14 mouse cellular contexts compared by ENCODE assay signal in the genomic region with DNA sequence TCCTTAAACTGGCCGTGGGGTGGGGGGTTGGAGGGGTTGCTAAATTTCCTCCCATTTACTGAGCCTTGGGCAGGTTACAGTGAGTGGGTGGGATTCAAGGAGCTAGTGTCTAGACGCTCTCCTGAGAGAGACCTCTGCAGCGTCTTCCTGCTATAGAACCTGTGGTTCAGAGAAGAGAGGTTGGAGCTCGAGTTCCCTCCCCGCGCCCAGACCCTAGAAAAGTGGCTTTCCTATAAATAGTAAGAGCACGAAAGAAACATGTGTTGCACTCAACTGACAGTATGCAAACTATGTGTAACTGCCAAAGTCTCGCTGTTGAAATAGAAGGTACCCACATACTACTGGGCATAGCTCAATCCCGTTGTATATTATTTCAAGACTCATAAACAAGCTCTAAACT. TPM values are rescaled to one million over a fixed set of nuclear protein-coding genes. Genes with fewer than 3 reads are reported as not detected.
DNase-seq lines count a peak whose midpoint lies in the region; ATAC-seq and TF ChIP-seq lines count a peak whose summit lies in the region.
"Had no signal": no experiment of that assay in that cellular context is flagged by ENCODE, and none has a peak within 500 bp of the region (broad histone marks: within the 10 kb centered on the region; RNA-seq: fewer than 3 reads in every experiment).

No protein-coding gene starts in this region.

- peak overlapping the region; percentile 87 for H3K27ac ChIP-seq in heart, embryonic 11.5 days (ENCODE audit: low read depth, low read length)
- H3K27ac ChIP-seq in kidney, adult 2 months (ENCODE audit: insufficient read depth, low read depth, low read length): no peak overlapping the region
- H3K27ac ChIP-seq: midbrain, embryonic 12.5 days had no signal

- no peak for ATAC-seq in heart, embryonic 11.5 days (replicated peaks; ENCODE audit: insufficient number of reproducible peaks, low FRiP score, low TSS enrichment)
- ATAC-seq: forebrain, embryonic 16.5 days had no signal

- H3K4me3 ChIP-seq in heart, embryonic 11.5 days (ENCODE audit: low read depth, low read length): no peak overlapping the region
- H3K4me3 ChIP-seq in kidney, adult 2 months (ENCODE audit: insufficient read depth, low read depth, low read length): no peak overlapping the region
- H3K4me3 ChIP-seq in lung, adult 2 months (replicated peaks; ENCODE audit: extremely low read depth, low read depth, low read length): no peak overlapping the region
- H3K4me3 ChIP-seq: midbrain, embryonic 12.5 days had no signal

- H3K9me3 ChIP-seq in heart, embryonic 11.5 days (replicated peaks; ENCODE audit: control insufficient read depth, low read length): no peaks in the 10 kb centered on the region
- H3K9me3 ChIP-seq: midbrain, embryonic 12.5 days had no signal

- H3K4me1 ChIP-seq in heart, embryonic 11.5 days (ENCODE audit: control insufficient read depth, insufficient read depth, low read length): peaks cover 27% of the 10 kb centered on the region
- H3K4me1 ChIP-seq in kidney, adult 2 months (ENCODE audit: control insufficient read depth, insufficient read depth, low read length): no peaks in the 10 kb centered on the region; the same call in 1 of the 2 replicates
- peaks cover 4% of the 10 kb centered on the region; the same call in 1 of the 2 replicates for H3K4me1 ChIP-seq in lung, adult 2 months (ENCODE audit: control insufficient read depth, insufficient read depth, low read length)

- no peak for TF ChIP-seq POLR2A in kidney, adult 2 months (IDR thresholded peaks at IDR 0.05; ENCODE audit: low read depth, low read length)
- no peak for TF ChIP-seq POLR2A in lung, adult 2 months (IDR thresholded peaks at IDR 0.05; ENCODE audit: borderline replicate concordance, extremely low read depth, low read depth, low read length)

- intact Hi-C loops in heart, postnatal 36 days (cut with DNase I): loop anchor here (5.0 kb wide), 1 partner anchor 86 kb away; a partner anchor contains a TSS

- peaks cover 4% of the 10 kb centered on the region; the same call in 1 of the 2 replicates for H3K36me3 ChIP-seq in heart, embryonic 11.5 days (ENCODE audit: control insufficient read depth, insufficient read depth, low read length)
- H3K36me3 ChIP-seq in kidney, adult 2 months (ENCODE audit: control insufficient read depth, insufficient read depth, low read length): no peaks in the 10 kb centered on the region

- no peaks in the 10 kb centered on the region for H3K27me3 ChIP-seq in heart, embryonic 11.5 days (ENCODE audit: control insufficient read depth, insufficient read depth, low read length)
- no peaks in the 10 kb centered on the region for H3K27me3 ChIP-seq in kidney, adult 2 months (replicated peaks; ENCODE audit: control insufficient read depth, insufficient read depth, low read length)
- H3K27me3 ChIP-seq: midbrain, embryonic 12.5 days had no signal

- 50% methylated on average over 9 of the region's 9 CpGs for WGBS in heart, embryonic 11.5 days (ENCODE audit: insufficient replicate concordance)
- WGBS in kidney, adult 2 months: 84% methylated on average over 9 of the region's 9 CpGs
- WGBS in lung, adult 2 months: 60% methylated on average over 9 of the region's 9 CpGs

- DNase-seq in heart, postnatal 36 days: no peak
- peak; percentile 67 for DNase-seq in spleen, postnatal 36 days (ENCODE audit: low spot score in 2 of 2)
- DNase-seq in spleen, postnatal 4 days (ENCODE audit: low spot score in 2 of 2): no peak
- DNase-seq in naive thymus-derived CD4-positive, alpha-beta T cell, adult 2 months (ENCODE audit: low read depth): peak; percentile 26
- no peak for DNase-seq in kidney, adult 2 months
- no peak for DNase-seq in cerebellum, adult 11-12 months
- no peak for DNase-seq in lung, adult 2 months
- DNase-seq: cerebellum, adult 11 months; gastrocnemius, postnatal 36 days; lung, postnatal 10 days; right cerebral cortex, postnatal 14 days had no signal

- peak overlapping the region; percentile 46 for H3K4me2 ChIP-seq in heart, embryonic 11.5 days
- H3K4me2 ChIP-seq: midbrain, embryonic 12.5 days had no signal

- TF ChIP-seq CTCF in kidney, adult 2 months (conservative IDR thresholded peaks at IDR 0.05; ENCODE audit: insufficient read depth, insufficient read length, low read depth, low read length): no peak
- TF ChIP-seq CTCF in lung, adult 2 months (IDR thresholded peaks at IDR 0.05; ENCODE audit: insufficient read depth, low read length): no peak

- peak overlapping the region; percentile 43; the same call in 1 of the 2 replicates for H3K9ac ChIP-seq in heart, embryonic 11.5 days (ENCODE audit: low read depth, low read length)
- H3K9ac ChIP-seq: midbrain, embryonic 12.5 days had no signal

RNA-seq across cellular contexts. Expression of a gene that starts 49.7 kb away (rescaled TPM):
- 38.1 and 40.8 TPM in 2 replicates for polyA plus RNA-seq in heart, embryonic 11.5 days (2014; fragmentation: Nextera tagmentation; extraction: Ambion mirVana)
- 10 to 100 TPM; 37.6 to 45.2 TPM for total RNA-seq in heart, postnatal 36 days (2021)
- polyA plus RNA-seq in kidney, adult 2 months (2012; rRNA removed): 29.9 and 33.4 TPM in 2 replicates
- polyA plus RNA-seq in lung, adult 2 months (2012; rRNA removed): 59.5 and 72.1 TPM in 2 replicates

Comparison
In these comparisons a context has a peak if more than half of its experiments do, and no peak if none do; other contexts are left out.
1. DNase-seq: peak in spleen, postnatal 36 days (2 of 2) and naive thymus-derived CD4-positive, alpha-beta T cell, adult 2 months (single experiment); none in heart, postnatal 36 days (0 of 2), spleen, postnatal 4 days (0 of 2), kidney, adult 2 months (single experiment), cerebellum, adult 11-12 months (single experiment) and lung, adult 2 months (single experiment).